Mouse (Mus musculus) thymus, postnatal 10 days (tissue): Measurements from ENCODE around the gene Hira.
"Not testable (repeated sequence)": the region's sequence is repeated elsewhere in the genome, so short reads cannot be mapped to it uniquely, and the experiment has no call there.

Source experiments
- DNase-seq, 2 experiments: peaks; one replicate each; pipeline ENCODE4 v3.0.0; 2021; ENCODE audit warnings: low spot score in 2 of 2

The Hira gene

DNA sequence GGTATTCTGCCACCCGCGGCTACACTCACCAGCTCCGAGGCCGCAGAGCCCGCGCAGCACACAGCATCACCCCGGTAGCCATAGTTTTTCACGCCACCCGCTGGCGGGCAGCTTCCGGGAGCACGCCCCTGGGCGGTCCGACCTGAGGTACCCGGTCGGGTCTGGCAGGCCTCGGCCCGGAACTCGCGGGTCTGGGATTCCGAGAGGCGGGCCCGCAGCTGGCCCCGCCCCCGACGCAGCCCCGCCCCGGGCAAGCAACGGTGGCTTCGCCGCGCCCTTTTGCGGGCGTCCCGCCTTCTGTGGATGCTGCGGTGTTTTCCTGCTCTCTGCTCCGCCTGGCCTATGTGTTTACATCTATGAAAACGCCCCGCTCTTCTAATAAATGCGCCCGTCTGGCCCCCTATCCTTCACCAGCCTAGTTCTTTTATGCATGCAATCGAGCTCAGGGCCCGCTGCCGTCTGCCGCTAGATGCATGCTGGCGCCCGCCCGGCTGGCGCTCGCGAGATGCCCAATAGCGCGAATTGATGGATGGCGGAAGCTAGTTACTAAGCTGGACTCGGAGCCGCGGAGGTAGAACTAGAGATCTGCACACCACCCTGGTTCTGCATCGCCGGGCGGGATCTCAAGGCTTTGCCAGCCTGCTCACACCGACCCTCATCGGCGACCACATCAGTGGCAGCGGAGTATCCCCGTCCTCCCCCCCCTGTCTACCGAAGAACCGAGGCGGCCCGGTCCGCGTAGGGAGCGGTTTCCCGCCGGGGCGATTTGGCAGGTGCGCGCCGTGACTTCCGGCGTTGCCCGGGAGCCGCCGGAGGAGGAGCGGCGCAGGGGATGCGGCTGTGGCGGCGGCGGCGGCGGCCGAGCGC, at the start of gene Hira, which contains the start of gene Mrpl40:
Gene Hira, plus strand, starts transcription at position 596 of the 867 bp plus-strand sequence.
Gene Mrpl40, minus strand, starts transcription at position 421 of the 867 bp plus-strand sequence.
- peak; percentile 89 to 93 for DNase-seq

DNA sequence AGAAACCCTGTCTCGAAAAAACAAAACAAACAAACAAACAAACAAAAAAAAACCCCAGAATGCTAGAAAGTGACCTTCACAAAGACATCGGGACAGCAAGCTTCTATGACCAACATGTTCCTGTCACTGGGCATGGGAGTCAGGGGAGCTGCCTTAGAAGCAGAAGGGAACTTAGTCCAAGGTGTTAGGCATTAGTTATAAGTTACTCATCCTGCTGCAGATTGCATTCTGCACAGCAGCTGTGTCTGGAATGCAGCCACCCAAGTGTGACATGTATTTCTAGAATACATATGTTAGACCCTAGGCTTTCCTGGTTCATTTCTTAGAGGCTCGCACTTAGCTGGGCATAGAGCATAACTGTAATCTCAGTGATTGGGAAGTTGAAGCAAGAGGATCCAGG, 48.2 kb upstream of the Hira start:
- no peak for DNase-seq

DNA sequence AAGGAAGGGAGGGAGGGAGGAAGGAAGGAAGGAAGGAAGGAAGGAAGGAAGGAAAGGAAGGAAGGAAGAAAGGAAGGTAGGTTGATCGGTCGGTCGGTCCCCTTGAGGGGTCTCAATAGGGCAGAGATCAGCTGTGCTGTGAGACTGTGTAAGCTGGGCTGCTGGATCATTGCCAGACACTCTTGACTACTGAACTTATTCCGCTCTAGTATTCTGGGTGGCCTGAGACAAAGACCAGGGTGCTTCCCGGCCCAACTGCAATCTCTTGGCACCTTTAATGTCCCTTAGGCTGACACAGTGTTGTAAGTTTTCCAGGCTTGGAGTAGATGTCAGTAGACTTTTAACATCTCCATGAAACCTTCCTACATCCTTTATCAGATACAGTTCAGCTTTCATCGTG, 47.7 kb upstream of the Hira start:
- DNase-seq: no peak

DNA sequence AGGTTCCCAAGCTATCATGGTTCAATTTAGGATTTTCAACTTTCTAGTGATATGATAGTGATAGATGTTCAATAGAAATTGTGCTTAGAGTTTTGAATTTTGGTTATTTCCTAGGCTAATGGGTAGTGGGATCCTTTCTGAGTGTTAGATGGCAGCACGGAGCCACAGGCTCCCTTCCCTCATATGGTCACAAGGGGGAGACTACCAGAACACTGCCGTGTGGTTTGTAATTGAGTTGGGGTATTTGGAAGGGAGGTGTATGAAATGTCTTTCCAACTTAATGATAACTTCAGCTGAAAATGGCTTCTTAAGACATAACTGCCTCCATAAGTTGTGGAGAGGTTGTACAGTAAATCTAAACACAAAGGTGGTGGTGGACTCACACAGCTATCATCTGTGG, 43.4 kb upstream of the Hira start:
- no peak for DNase-seq

DNA sequence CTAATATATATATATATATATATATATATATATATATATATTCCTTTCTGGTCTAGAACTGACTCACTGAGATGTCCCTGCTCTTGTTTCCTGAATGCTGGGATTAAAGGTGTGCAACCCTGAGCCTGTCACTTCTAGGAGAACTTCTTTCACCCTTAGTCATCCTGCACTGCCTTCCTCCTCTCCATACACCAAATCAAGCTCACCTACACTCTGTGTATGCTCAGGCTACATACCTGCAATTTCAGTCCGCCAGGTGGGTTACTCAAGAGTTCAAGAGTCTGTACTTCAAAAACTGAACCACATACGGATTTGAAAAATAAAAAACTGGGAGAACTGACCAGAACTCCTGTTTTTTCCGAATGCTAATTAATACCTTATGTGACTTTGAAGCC, 40.8 kb upstream of the Hira start:
- DNase-seq: no peak

DNA sequence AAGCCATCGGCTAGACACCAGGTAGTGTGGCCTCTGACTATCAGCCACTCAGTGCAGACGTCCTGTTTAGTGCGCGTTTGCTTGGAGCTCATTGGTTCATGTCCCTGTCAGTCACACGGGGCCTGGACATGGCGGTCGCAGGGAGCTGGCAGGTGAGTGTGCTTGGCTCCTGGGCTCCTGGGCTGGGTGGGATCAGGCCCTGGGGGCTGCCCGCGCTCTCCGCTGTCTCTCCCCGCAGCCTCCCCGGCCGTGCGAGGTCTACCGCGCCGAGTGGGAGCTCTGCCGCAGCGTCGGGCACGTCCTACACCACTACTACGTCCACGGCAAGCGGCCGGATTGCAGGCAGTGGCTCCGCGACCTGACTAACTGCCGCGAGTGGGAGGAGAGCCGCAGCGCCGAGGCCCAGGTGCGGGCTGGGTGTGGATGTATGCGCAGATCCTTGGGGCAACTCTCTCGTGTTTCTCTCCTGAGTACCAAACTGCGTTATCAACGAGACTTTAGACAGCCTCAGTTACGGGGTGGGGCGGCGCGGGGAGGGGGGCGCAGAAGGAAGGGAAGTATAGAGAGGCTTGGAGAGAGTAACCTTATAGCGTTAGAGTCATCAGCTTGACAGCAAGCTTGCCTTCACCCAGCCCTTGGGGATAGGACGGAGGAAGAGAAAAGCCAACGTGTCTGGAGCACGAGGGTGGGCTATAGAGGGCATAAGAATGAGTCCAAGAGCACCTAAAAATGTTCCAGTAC, 40.2 kb upstream of the Hira start, which contains the start of the genes 2510002D24Rik and Gm28539:
Gene 2510002D24Rik, plus strand, starts transcription at position 111 of the 741 bp plus-strand sequence.
Gene Gm28539, plus strand, starts transcription at position 117 of the 741 bp plus-strand sequence.
- DNase-seq: peak; percentile 94

DNA sequence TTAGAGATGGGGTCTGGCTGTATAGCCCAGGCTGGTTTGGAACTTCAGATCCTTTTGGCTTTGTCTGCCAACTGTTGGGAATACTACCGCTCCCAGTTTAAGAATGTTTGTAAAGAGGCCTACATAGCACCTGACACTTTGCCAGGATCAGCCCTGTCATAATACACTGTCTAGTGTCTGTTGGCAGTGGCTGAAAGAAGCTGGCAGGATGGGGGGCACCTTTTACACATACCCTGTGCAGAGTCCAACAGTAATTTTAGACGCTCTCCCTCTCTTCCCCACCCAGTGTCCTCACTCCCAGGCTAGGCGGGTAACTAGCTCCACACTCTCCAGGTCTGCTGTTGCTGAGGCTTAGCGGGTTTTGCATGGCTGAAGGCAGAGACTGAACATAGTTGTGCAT, 38.5 kb upstream of the Hira start:
- DNase-seq: no peak

DNA sequence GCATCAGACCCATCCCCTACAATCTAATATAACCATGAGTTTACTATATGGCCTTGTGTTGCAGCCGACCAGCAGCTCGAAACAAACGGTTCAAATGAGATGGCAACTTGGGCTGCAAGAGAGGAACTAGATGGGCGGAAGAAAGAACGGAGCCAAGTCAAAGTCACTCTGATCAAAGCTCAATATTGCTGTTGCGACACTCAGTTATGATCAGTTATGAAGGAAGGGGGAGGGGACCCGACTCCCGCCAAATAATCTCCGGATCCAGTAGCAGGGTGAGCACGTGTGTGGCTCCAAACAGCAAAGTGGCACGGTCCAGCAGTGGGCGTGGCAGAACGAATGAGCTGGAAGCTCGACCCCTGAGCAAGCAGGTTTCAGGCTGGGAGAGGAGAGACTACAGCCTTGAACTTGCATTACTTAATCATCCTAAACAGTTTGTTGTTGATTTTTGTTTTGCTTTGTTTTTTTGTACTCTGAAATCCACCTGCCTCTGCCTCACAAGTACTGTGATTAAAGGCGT, 30.5 kb upstream of the Hira start:
- no peak for DNase-seq

DNA sequence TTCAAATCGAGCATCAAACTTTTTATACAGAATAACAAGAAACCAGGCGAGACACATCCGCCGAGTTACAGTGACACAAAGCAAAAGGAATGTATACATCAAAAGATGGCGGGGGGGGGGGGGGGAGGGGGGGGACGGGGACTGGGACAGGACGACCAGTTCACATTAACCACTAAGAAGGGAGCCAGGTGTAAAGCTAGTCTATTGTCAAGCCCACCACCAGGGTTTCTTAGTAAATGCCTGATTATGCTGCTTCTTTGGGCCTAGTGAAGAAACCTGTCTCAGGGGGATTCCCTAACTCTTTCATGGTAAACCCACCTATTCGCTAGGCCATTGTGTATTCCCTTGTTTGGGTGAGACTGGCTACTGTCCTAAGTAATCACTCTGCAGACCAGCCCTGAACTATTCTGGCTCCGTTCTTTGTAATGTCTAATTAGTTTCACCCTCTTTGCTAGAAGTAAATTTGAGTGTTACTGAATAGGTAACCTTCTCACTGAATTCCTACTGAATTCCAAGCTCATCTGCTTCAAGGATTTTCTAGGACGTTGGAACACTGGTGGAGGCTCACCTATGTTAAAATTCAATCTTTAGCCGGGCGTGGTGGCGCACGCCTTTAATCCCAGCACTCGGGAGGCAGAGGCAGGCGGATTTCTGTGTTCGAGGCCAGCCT, 27.2 kb upstream of the Hira start:
- DNase-seq: not testable (repeated sequence)

DNA sequence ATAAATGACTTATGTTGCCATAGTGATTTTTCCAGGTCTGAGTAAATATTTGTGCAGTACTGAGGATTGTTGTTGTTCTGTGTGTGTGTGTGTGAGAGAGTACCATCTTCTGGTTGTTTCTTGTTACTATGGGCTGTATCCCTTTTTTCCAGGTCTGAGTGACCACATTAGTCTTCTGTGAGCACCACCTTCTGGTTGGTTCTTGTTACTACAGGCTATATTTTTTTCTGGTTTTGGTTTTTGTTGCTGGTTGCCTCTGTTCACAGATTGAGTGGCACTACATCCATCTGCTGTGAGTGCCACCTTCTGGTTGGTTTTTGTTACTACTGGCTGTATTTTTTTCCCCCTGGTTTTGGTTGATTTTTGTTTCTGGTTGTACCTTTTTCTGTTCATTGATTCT, 18.3 kb upstream of the Hira start:
- peak; percentile 12 to 46 for DNase-seq

DNA sequence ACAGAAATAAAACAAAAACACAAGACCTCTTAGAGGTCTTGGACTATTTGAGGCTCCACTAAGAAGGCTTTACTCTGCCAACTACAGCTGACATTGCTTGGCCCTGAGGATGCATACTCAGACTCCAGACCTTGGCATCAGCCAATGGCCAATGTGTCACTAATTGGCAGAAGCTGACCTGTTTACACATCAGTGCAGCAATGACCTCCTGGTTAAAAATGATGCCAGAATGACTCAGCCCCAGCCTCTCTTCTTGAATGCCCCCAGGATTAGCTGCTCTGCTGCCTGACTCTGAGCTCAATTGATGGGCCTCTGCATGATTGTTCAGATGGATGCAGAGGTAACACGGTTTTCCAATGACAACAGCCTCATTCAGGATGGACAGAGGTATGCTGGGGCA, 16.7 kb upstream of the Hira start:
- no peak for DNase-seq

DNA sequence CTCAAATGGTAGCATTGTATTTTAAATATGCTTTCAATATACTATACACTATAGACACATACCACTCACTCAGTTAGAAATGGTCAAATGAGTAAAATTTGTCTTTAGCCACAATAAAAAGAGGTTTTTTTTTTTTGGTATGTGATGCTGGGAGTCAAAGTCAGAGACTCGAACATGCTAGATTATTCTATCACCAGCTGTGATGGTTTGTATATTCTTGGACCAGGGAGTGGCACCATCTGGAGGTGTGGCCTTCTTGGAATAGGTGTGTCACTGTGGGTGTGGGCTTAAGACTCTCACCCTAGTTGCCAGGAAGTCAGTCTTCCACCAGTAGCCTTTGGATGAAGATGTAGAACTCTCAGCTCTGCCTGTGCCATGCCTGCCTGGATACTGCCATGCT, 6.3 kb upstream of the Hira start:
- not testable (repeated sequence) for DNase-seq

DNA sequence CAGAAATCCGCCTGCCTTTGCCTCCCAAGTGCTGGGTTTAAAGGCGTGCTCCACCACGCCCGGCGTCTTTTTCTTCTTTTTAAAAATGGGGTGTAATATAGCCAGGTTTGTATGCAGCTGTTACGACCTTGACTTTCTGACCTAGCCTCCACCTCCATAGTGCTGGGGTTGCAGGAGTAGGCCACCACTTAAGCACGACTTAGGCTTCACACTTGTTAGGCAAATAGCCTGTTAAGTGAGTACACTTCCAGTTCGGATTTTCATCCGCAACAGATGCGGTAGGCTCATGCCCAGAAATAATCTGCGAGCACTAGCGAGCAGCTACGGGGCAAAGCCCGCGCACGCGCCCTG, 771 bp upstream of the Hira start:
- DNase-seq: peak in 1 of 2 experiments; percentile 5

DNA sequence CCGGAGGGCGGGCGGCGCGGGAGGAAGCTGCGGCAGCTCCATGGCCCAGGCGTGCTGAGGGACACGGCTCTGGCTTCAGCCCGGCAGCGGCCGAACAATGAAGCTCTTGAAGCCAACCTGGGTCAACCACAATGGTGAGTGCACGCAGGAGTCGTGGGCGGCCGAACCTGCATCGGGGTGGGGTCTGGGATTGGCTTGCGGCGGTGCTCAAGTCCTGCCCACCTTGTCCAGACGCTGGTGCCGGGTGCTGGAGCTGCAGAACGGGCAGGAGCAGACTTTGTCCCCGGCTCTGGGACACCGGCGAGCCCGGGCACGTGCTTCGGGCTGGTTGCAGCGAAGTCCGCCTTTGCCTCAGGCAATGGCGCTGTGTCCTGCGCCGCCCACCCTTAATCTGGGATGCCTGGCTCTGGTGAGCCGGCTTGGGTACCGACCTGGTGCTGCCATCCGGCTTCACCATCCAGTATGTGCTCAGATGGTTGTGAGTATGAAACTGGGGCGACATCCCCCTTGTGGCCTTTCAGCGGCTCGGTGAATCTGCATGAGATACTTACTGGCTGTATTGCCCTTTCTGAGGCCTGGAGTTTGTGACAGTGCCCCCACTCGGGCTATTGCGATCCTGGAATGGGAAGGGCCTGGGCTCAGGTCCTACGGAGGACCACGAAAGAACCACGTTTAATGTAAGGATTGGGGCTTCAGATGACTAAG, 701 bp downstream of the Hira start:
- peak; percentile 58 to 67 for DNase-seq

DNA sequence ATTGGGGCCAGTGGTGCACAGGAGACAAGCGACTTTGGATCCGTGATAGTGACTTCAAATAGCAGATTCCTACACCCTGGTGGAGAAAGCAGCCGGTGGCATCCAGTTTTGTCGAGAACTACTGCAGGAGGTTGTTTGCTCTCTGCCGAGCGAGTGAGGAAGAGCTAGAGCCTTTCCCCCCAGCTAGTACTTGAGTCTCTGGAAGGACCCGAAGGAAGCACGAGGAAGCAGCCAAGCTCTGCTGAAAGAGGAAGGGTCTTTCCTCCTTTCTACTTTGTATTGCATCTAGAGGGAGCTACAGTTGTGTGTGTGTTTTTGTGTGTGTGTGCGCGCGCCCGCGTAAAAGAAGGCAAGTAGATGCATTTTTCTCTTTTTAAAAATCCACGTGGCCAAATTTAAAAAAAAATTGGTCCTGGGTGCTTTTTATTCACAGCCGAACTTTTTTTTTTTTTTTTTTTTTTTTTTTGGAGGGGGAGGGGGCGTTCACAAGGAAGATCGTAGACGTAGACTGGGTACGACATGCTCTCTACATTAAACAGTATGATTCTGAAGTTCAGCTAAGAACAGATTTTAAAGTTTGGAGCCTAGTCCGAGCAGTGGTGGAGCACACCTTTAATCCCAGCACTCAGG, 1.4 kb downstream of the Hira start:
- DNase-seq: no peak

DNA sequence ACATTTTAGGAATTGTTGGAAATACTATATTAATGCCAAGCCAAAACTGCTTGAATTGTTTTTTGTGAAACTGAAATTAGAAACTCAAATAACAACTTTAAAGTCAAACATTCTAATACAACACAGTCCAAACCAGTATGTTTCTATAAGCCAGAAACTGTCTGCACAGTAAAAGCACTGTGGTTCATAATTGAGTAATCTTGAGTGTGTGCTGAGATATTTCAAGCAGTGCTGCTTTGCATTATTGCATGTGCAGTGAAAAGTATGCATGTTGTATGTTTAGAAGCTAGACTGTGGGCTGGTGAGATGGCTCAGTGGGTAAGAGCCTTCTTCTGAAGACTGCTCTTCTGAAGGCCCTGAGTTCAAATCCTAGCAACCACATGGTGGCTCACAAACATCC, 7.2 kb downstream of the Hira start:
- DNase-seq: no peak

DNA sequence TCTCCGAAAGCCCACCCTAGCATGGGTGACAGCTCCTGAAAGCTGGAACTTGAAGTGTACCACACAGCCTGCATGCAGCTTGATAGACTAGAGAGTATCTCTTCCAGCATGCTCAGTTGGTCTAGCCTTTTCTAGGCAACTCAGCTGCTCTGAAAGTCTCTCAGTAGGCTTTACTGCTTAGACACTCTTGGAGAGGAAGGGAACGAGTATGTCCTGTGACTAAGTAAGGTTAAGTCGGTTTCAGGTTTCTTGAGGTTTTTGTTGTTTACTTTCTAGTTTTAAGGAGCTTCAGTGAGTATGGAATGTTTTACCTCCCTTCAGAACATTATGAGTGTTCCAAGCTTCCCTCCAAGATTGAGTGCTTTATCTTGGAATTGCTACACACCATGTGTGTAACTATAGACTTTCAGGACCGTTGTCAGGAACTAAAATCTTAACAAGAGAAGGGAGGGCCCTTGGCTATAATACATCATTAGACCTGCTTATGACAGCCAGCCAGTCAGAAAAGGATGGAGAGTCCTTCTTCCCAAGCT, 17.1 kb downstream of the Hira start:
- no peak for DNase-seq

DNA sequence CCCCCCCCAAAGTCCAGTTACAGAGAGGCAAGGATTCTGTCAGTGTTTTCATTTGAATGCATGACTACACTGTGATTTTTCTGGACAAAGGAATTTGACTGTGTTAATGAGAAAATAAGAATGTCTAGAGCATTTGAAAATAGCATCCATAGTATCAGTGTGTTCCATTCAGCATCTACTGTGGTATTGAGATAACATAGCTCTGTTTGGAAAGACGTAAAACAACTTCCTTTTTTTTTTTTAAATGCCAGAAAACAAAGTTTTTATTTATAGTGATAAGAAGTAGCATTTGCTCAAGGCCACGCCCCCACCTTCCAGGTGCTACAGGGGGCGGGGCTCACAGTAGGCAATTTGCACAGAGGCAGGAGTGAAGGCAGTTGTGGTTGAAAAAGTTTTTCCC, 18.4 kb downstream of the Hira start:
- DNase-seq: no peak

DNA sequence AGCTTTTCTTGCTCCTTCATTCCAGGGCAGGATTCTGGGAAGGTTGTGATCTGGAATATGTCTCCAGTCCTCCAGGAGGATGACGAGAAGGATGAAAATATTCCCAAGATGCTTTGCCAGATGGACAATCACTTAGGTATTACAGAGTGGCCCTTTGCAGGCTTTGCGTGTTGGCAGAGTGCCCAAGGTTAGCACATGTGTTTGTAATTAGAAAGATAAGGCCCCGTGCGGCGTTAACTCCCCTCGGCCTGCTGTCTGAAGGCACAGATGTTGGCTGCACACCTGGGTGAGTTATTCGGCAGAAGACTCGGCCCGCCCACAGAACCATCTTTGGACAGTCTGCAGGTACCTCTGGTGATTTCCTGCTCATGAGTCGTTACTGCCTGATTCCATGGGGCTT, 19.6 kb downstream of the Hira start:
- no peak for DNase-seq

DNA sequence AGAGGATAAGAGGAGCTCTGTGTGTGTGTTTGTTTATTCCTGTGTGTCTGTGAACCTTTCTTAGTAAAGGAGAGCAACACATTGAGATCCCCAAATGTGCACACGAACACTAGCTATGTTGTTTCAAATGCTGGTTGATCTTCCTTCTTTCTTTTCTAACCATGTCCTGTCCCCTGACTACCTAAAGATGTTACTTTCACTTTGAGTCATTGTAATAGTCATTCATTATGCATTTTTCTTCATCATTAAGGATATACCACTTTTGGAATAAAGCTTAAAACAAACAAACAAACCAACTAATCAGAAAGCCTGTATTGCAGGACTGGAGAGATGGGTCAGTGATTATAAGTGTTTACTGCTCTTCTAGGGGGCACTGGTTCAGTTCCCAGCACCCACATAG, 28.8 kb downstream of the Hira start:
- DNase-seq: no peak

DNA sequence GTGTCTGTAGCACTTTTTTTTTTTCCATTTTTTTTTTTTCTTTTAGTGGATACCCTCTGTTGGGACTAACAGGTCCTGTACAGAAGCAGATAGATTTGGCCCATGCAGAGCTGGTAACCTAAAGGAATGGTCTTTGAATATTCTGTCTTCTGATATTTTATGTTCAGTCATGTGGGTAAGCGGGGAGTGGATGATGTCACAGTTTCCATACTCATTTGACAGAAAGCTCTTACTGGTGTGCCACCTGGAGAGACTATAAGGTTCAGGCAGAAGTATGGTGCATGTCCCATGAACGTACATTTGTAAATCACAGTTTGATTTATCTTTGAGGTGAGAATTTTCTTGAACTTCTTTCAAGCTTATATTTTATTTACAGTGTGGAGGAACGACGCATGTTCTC, 39.2 kb downstream of the Hira start:
- no peak for DNase-seq
